Mouse (Mus musculus) lung, adult 10 weeks (tissue): ENCODE data around the gene Slc22a17. TPM values are rescaled to one million over a fixed set of nuclear protein-coding genes. Genes with fewer than 3 reads are reported as not detected.

ENCODE experiments used
- polyA plus RNA-seq: library from polyadenylated mRNA; stranded (reverse); fragments of 350-450 nt; fragmentation: Illumina TruSeq; extraction: RNeasy Lipid Tissue Mini Kit (QIAGEN cat#74804); gene quantifications from one replicate; pipeline ENCODE4 v1.2.3, GENCODE M21; 2014; ENCODE audit warnings: low read depth, low replicate concordance; ENCODE audit not compliant: insufficient read depth

Gene Slc22a17
- 9.3 TPM for polyA plus RNA-seq

DNA sequence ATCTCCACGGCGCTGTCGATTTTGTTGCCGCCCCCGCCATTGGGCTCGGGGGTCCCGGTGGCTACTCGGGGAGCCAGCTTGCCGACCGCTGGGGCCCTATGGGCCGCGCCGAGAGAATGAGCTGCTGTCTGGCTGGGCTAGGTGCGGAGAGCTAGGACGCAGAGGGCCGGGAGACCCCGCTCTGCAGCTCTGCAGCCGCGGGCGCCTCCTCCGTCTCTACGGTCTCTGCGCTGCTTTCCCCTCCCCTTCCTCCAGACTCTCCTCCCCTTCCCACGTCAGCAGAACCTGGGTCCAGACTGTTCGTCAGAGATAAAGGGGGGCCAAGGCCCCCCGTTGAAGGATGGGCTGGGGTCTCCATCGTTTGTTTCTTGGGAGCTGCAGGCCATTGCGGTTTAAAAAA is at the start of gene Slc22a17:
Slc22a17 (minus strand) TSS at position 247 of the 400 bp plus-strand sequence.

GRCm38 (mm10) chr14:54935904-54936830 is 23.2 kb upstream of the Slc22a17 start, which contains the start of gene Cmtm5:
Cmtm5 (plus strand) TSS chr14:54936261.

DNA sequence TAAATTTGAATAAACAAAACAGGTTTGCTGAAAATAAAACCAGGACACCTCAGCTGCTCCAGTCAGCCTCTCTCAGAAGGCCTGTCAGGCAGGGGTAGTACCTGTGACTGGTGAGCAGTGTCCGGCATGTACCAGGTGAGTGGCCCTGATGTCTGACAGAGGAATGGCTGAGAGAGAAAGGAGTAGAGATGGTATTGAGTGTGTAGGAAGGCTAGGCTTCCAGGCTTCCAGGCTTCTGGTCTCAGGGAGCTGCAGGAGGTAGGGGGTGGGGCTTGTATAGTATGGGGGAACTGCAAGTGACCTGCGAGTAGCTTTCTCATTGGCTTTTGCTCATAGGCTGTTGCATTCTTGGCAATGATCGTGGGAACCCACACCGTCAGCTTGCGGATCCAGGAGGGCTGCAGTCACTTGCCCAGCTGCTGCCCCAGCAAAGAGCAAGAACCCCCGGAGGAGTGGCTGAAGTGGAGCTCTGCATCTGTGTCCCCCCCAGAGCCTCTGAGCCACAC is 19.8 kb upstream of the Slc22a17 start, which contains the start of gene Il25:
Il25 (plus strand) TSS at position 51 of the 506 bp plus-strand sequence.

DNA sequence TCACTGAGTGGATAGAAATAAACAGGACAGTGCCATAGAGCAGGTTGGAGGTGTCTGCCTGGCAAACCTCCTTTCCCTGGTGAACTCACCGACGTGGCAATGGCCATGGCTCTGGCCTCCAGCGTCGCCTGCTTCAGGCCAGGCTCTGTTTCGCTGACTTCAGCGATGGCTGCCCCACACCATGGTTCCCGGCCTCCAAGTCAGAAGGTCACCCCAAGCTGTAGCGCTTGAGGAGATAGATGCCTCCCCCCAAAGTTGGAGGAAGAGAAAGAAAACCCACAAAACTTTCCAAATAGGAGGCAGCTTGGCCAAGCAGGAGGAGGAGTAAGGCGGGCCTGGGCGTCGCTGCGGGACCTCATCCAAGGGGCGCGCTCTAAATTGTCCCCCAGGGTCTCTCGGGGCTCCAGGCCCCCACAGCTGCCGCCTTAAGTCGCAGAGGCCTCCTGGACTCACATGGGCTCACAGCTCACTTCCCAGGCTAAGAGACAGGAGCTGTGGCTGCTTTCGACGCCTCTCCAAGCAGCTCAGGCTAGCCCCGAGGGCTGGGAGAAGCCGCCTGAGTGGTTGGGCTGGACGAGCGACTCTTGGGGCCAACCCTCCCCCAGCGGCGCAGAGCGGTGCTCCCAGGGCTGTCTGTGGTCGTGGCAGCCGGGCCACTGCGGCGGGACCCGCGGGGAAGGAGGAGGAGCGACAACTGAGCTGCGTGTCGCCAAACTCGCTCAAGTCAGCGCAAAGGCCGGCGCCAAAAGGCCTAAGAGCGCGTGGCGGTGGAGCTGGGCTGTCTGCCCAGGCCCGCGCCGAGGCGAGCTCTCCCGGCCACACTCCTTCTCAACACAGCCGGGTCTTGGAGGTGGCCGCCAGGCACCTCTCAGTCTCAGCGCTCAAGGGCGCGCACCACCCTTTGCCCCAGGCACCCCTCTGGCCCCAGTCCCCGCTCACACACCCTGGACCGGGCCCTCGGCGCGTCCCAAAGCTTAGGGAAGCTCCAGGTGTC is 12.7 kb upstream of the Slc22a17 start, which contains the start of gene Efs:
Efs (minus strand) TSS at position 778 of the 994 bp plus-strand sequence.

DNA sequence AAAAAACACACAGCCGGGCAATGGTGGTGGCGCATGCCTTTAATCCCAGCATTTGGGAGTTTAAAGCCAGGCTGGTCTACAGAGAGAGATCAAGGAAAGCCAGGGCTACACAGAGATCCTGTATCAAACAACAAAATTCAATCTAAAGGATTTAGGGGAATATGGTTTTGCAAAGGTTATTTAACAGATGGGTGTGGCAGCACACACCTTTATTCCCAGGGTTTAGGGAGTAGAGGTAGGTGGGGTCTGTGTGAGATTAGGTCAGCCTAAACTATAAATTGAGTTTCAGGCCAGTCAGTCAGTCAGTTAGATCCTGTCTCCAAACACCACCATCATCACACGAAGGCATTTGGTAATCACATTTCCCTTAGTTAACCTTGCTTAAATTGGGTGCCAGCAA is 20.7 kb downstream of the Slc22a17 start, which contains the start of gene Pabpn1:
Pabpn1 (plus strand) TSS at position 301 of the 400 bp plus-strand sequence.

DNA sequence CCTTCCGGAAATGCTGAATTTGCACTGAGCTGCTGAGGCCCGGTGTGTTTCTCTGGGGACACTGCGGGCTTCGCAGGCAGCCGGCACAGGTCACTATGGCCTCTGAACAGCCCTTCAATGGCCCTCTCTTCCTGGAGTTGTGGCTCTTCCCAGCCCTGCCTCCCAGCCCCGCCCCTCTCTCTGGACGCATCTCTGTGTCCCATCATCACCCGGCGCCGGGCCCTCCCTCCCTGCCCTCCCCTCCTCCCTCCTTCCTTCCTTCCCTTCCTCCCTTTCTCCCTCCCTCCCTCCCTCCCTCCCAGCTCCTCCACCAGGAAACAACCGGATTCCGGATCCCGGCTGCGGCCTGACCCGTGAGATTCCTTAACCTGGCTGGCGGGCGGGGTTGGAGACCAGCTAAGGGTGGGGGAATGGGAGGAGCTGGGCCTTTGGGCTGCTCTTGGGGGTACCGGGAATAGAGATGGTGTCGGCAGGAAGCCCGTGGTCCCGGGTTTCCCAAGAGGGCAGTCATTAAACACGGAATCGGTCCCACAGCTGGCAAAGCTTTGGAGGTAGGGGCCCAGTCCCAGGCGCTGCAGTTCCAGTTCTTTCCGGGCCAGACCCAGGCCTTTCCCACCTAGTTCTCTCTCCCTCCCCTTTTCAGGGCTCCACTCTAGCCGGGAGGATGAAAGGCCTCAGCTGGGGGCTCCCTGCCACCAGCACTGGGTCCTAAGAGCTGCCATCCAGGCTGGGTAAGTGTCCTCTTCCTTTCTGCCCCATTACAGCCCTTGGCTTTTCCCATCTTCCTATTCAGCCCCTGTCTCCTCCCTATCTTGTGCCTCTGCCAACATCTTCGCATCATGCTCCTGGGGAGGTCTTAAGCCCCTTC is 29.5 kb downstream of the Slc22a17 start, which contains the start of the genes Bcl2l2 and Gm20521:
Bcl2l2 (plus strand) TSS at position 224 of the 868 bp plus-strand sequence.
Gm20521 (plus strand) TSS at position 288 of the 868 bp plus-strand sequence.

DNA sequence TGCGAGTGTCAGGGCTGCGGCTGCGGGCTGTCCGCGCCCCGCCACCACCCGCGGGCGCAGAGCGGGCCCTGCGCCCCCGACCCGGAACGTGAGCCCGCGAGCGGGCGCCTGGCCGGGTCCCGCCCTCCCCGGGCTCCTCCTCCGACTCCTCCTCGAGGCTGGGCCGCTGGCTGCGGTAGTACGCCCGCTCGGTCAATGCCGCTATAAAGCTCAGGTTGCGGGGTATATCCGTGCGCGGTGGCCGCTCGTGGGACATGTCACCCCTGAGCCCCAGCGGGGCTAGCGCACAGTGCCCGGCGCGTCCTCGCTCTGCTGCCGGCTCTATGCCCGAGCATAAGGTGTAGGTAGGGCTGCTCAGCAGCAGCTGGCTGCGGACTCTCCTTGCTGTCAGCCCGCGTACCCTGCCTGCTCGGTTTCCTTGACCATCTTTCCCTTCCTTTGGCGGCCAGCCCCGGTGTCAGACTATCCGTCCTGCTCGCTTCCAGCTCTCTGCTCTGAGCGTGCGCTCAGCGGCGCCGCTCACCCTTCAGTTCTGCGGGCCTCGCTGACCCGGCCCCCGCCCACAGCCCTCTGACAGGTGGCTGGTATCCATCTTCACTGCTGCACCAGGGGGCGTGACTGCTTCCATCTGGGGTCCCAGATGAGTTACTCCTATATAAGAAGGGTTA is 35.8 kb downstream of the Slc22a17 start, which contains the start of gene Ppp1r3e:
Ppp1r3e (minus strand) TSS at position 503 of the 668 bp plus-strand sequence.

DNA sequence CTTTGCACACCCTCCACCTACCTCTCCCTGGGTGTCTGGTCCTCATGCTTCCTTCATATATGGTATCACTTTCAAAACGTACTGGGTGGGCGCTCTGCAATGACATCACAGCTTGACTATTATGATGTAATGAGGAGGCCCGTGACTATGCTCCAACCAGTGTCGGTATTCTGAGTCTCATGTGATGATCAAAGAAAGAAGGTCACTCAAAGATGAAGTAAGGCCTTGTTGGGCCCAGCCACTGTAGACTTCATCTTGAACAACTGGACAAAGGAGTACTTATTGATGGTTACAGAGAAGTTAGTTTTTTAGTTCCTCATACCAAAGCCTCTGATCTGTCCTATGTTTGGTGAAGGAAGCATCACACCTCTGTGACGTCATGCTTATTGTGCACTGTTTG is 42.1 kb downstream of the Slc22a17 start, which contains the start of gene Homez:
Homez (minus strand) TSS at position 101 of the 400 bp plus-strand sequence.

Other genes starting within 250 kb of the Slc22a17 start
- gene 1700123O20Rik, start 226.9 kb downstream of the Slc22a17 start, polyA plus RNA-seq, result 34.3 TPM
- 54.6 TPM for gene Acin1, start 226.2 kb downstream of the Slc22a17 start, polyA plus RNA-seq
- 0.12 TPM for gene Gm29776, start 214.3 kb downstream of the Slc22a17 start, polyA plus RNA-seq
- gene Cebpe, start 201.0 kb downstream of the Slc22a17 start, polyA plus RNA-seq, result 0.77 TPM
- gene Slc7a8, start 131.2 kb downstream of the Slc22a17 start, polyA plus RNA-seq, result 1.4 TPM
- gene Rnf212b, start 99.0 kb downstream of the Slc22a17 start, polyA plus RNA-seq, result not detected
- 2.8 TPM for gene Homez, start 42.2 kb downstream of the Slc22a17 start, polyA plus RNA-seq
- gene Ppp1r3e, start 35.6 kb downstream of the Slc22a17 start, polyA plus RNA-seq, result 8.1 TPM
- 36.2 TPM for gene Bcl2l2, start 29.8 kb downstream of the Slc22a17 start, polyA plus RNA-seq
- not detected for gene Gm20521, start 29.7 kb downstream of the Slc22a17 start, polyA plus RNA-seq
- gene Pabpn1, start 20.6 kb downstream of the Slc22a17 start, polyA plus RNA-seq, result 89.4 TPM
- gene Efs, start 13.0 kb upstream of the Slc22a17 start, polyA plus RNA-seq, result 3.3 TPM
- gene Il25, start 19.6 kb upstream of the Slc22a17 start, polyA plus RNA-seq, result not detected
- gene Cmtm5, start 23.1 kb upstream of the Slc22a17 start, polyA plus RNA-seq, result not detected
- gene Myh6, start 53.8 kb upstream of the Slc22a17 start, polyA plus RNA-seq, result 170 TPM
- not detected for gene Gm17428, start 63.8 kb upstream of the Slc22a17 start, polyA plus RNA-seq
- 10.6 TPM for gene Myh7, start 81.5 kb upstream of the Slc22a17 start, polyA plus RNA-seq
- gene Ngdn, start 102.3 kb upstream of the Slc22a17 start, polyA plus RNA-seq, result 49.9 TPM
- gene Zfhx2, start 179.2 kb upstream of the Slc22a17 start, polyA plus RNA-seq, result 0.37 TPM
- gene Thtpa, start 181.7 kb upstream of the Slc22a17 start, polyA plus RNA-seq, result 7.4 TPM
- gene Ap1g2, start 193.5 kb upstream of the Slc22a17 start, polyA plus RNA-seq, result 16.4 TPM
- 0.07 TPM for gene Jph4, start 203.8 kb upstream of the Slc22a17 start, polyA plus RNA-seq